ENCODE assay signal across 8 mouse cellular contexts in genomic region chr11:110337289-110338245, GRCm38 (mm10). TPM values are rescaled to one million over a fixed set of nuclear protein-coding genes. Genes with fewer than 3 reads are reported as not detected.
A peak's percentile ranks its signal among the peaks of the same experiment; 100 is the strongest.
DNase-seq lines count a peak whose midpoint lies in the region; ATAC-seq lines count a peak whose summit lies in the region.

Gene Abca5, minus strand, starts transcription at chr11:110337716.

- H3K36me3 ChIP-seq in hindbrain, embryonic 13.5 days = no peaks in the 10 kb centered on the region

- H3K9me3 ChIP-seq in hindbrain, embryonic 13.5 days = no peaks in the 10 kb centered on the region

- WGBS in hindbrain, embryonic 13.5 days = under 1% methylated on average over 92 of the region's 95 CpGs

- H3K4me2 ChIP-seq in hindbrain, embryonic 13.5 days = peak within 1 kb of the TSS; percentile 83

- peak; percentile 80 for DNase-seq in T-cell, adult 2 months (ENCODE audit: low spot score)
- peak; percentile 95 to 99 for DNase-seq in cerebellum, postnatal 25 days
- peak; percentile 63 to 73 for DNase-seq in frontal cortex, postnatal 25 days (ENCODE audit: low spot score in 2 of 2)
- DNase-seq in layer of hippocampus, postnatal 14 days (ENCODE audit: low spot score in 2 of 2) = peak; percentile 81 to 87
- peak; percentile 89 for DNase-seq in lung, postnatal 14 days
- peak; percentile 92 for DNase-seq in retina, adult 2 months (ENCODE audit: low read depth, low spot score)
- peak; percentile 85 for DNase-seq in thymus, postnatal 25 days

- H3K9ac ChIP-seq in hindbrain, embryonic 13.5 days = peak within 1 kb of the TSS; percentile 82

- peak; percentile 92 for ATAC-seq in hindbrain, embryonic 13.5 days (ENCODE audit: low FRiP score)

- H3K27ac ChIP-seq in hindbrain, embryonic 13.5 days = peak within 1 kb of the TSS; percentile 78; the same call in 1 of the 2 replicates

- H3K4me1 ChIP-seq in hindbrain, embryonic 13.5 days (replicated peaks) = peaks cover 6% of the 10 kb centered on the region; the same call in 1 of the 2 replicates

- H3K27me3 ChIP-seq in hindbrain, embryonic 13.5 days = 0 out of 2 replicates have a peak, but pooled peaks cover 3% of the 10 kb centered on the region

- H3K4me3 ChIP-seq in hindbrain, embryonic 13.5 days = peak within 1 kb of the TSS; percentile 75

RNA-seq across cellular contexts. Expression of gene Abca5, which starts in this region (rescaled TPM):
- 8.7 TPM in 2 replicates for polyA plus RNA-seq in hindbrain, embryonic 13.5 days (2015; fragmentation: Nextera tagmentation; extraction: Ambion mirVana)
- total RNA-seq in layer of hippocampus, postnatal 14 days (2021) = 10 to 100 TPM; 27.6 to 31.4 TPM

Comparison
In these comparisons a context has a peak if more than half of its experiments do, and no peak if none do; other contexts are left out.
1. Peak in every context shown above with its lines: DNase-seq, ATAC-seq, H3K4me3 ChIP-seq and H3K27ac ChIP-seq.